Mouse (Mus musculus) Patski (cell line): Measurements from ENCODE around the gene 0610009B22Rik. TPM values are rescaled to one million over a fixed set of nuclear protein-coding genes. Genes with fewer than 3 reads are reported as not detected.
"Not testable (repeated sequence)": the region's sequence is repeated elsewhere in the genome, so short reads cannot be mapped to it uniquely, and the experiment has no call there.

ENCODE experiments used
- ATAC-seq: fragments of 100-300 bp; one replicate; pipeline ENCODE4 v1.8.0; 2021
- CTCF ChIA-PET: fragments of 350-600 bp; sonication (Branson Sonifier 250); formaldehyde crosslinking; loops from one replicate; lab custom pipeline; 2022; ENCODE audit warnings: inconsistent platforms; lab: Charles Lee
- POLR2A ChIA-PET: fragments of 350-600 bp; sonication (Branson Sonifier 250); formaldehyde crosslinking; loops from one replicate; lab custom pipeline; 2022; ENCODE audit warnings: antibody characterized with exemption, inconsistent platforms; lab: Charles Lee
- DNase-seq: peaks from one replicate; pipeline ENCODE4 v3.0.0-alpha.2; 2011; ENCODE audit warnings: low read depth, low spot score
- H3K27me3 ChIP-seq: fragments of 371-371 bp; one replicate; pipeline ENCODE4 v1.5.1; 2021
- CTCF ChIP-seq: fragments of 100-300 bp; IDR thresholded peaks from one replicate; pipeline ENCODE4 v1.5.1; 2021
- in situ Hi-C: fragments of 300-500 bp; cut with MboI; formaldehyde crosslinking; loops from 3 replicates; pipeline ENCODE4 v1.11.1; 2018; ENCODE audit warnings: low pct_unique_long_range_greater_than_20kb, mixed read lengths
- polyA plus RNA-seq: library from polyadenylated mRNA; unstranded; gene quantifications from one replicate; pipeline ENCODE4 v1.2.3, GENCODE M21; 2021

Gene 0610009B22Rik
- polyA plus RNA-seq, 1 experiment from 2014 or later, result 67.1 TPM

GRCm38 (mm10) chr11:51689343-51689742, 669 bp upstream of the 0610009B22Rik start:
- no peak for TF ChIP-seq CTCF
- no peaks in the 10 kb centered on the region for H3K27me3 ChIP-seq
- POLR2A ChIA-PET, result interaction anchor here (0.5 to 2.2 kb wide), 11 partner anchors 10 to 115 kb away, joined by 3 to 5 read pairs (median 3); partner anchors contain the start of gene Hnrnpab
- in situ Hi-C loops, result loop anchor here (25.0 kb wide), 1 partner anchor 402 kb away; the partner anchor contains the start of gene Col23a1
- CTCF ChIA-PET, result interaction anchor here (0.9 to 4.7 kb wide), 5 partner anchors 9 to 97 kb away, joined by 4 to 34 read pairs (median 4); partner anchors contain the start of gene Hnrnpab
- ATAC-seq (no peak), DNase-seq (no peak)

- ATAC-seq, result no peak
- in situ Hi-C loops, result loop anchor here (5.0 to 25.0 kb wide), 2 partner anchors 65 to 395 kb away; partner anchors contain the start of genes Col23a1 and Nhp2
- no peak for DNase-seq
- POLR2A ChIA-PET, result no interaction called here
- no peak for TF ChIP-seq CTCF
- CTCF ChIA-PET, result interaction anchor here (0.7 to 5.3 kb wide), 10 partner anchors 9 to 70 kb away, joined by 3 to 61 read pairs (median 3); partner anchors contain the start of genes Nhp2 and Rmnd5b
- H3K27me3 ChIP-seq, result no peaks in the 10 kb centered on the region
Measured at GRCm38 (mm10) chr11:51681976-51682374, 6.7 kb downstream of the 0610009B22Rik start.

GRCm38 (mm10) chr11:51681324-51681975, 7.2 kb downstream of the 0610009B22Rik start:
- in situ Hi-C loops, result loop anchor here (5.0 to 25.0 kb wide), 2 partner anchors 64 to 394 kb away; partner anchors contain the start of genes Col23a1 and Nhp2
- no peaks in the 10 kb centered on the region for H3K27me3 ChIP-seq
- DNase-seq (no peak), ATAC-seq (no peak)
- POLR2A ChIA-PET, result interaction anchor here (0.6 to 0.7 kb wide), 2 partner anchors 10 to 55 kb away, joined by 3 read pairs; no protein-coding TSS in a partner anchor
- TF ChIP-seq CTCF, result peak; percentile 89
- CTCF ChIA-PET, result interaction anchor here (0.6 to 5.3 kb wide), 13 partner anchors 8 to 73 kb away, joined by 3 to 61 read pairs (median 3); partner anchors contain the start of genes D930048N14Rik, N4bp3, Nhp2 and Rmnd5b

GRCm38 (mm10) chr11:51679466-51679865, 9.2 kb downstream of the 0610009B22Rik start:
- POLR2A ChIA-PET, result interaction anchor here (0.5 kb wide), 1 partner anchor 10 kb away, joined by 3 read pairs; the partner anchor contains the start of gene 0610009B22Rik
- ATAC-seq (no peak), DNase-seq (no peak)
- in situ Hi-C loops, result loop anchor here (25.0 kb wide), 1 partner anchor 392 kb away; the partner anchor contains the start of gene Col23a1
- no peak for TF ChIP-seq CTCF
- no peaks in the 10 kb centered on the region for H3K27me3 ChIP-seq
- CTCF ChIA-PET, result interaction anchor here (5.3 kb wide), 1 partner anchor 63 kb away, joined by 61 read pairs; the partner anchor contains the start of gene Nhp2

- ATAC-seq, result no peak
- in situ Hi-C loops, result loop anchor here (25.0 kb wide), 1 partner anchor 391 kb away; the partner anchor contains the start of gene Col23a1
- POLR2A ChIA-PET, result no interaction called here
Measured at GRCm38 (mm10) chr11:51677737-51678418, 10.8 kb downstream of the 0610009B22Rik start.

GRCm38 (mm10) chr11:51675386-51675785, 13.3 kb downstream of the 0610009B22Rik start:
- DNase-seq (no peak), ATAC-seq (no peak)
- POLR2A ChIA-PET, result no interaction called here
- CTCF ChIA-PET, result interaction anchor here (1.4 kb wide), 1 partner anchor 13 kb away, joined by 3 read pairs; the partner anchor contains the start of gene 0610009B22Rik
- in situ Hi-C loops, result loop anchor here (25.0 kb wide), 1 partner anchor 388 kb away; the partner anchor contains the start of gene Col23a1
- no peaks in the 10 kb centered on the region for H3K27me3 ChIP-seq
- no peak for TF ChIP-seq CTCF

More at GRCm38 (mm10) chr11:51677737-51678418, 10.8 kb downstream of the 0610009B22Rik start:
- H3K27me3 ChIP-seq, result no peaks in the 10 kb centered on the region
- TF ChIP-seq CTCF, result no peak
- DNase-seq, result no peak
- CTCF ChIA-PET, result interaction anchor here (1.0 to 1.6 kb wide), 3 partner anchors 16 to 60 kb away, joined by 3 to 9 read pairs (median 3); partner anchors contain the start of gene Nhp2

- POLR2A ChIA-PET, result interaction anchor here (1.0 to 1.6 kb wide), 6 partner anchors 10 to 52 kb away, joined by 3 to 10 read pairs (median 4); partner anchors contain the start of genes D930048N14Rik and N4bp3
- H3K27me3 ChIP-seq, result no peaks in the 10 kb centered on the region
- CTCF ChIA-PET, result interaction anchor here (1.1 to 3.7 kb wide), 4 partner anchors 9 to 61 kb away, joined by 3 to 27 read pairs (median 6); partner anchors contain the start of gene Rmnd5b
- TF ChIP-seq CTCF, result no peak
- in situ Hi-C loops, result no loop called here
- DNase-seq (peak; percentile 85), ATAC-seq (peak; percentile 93)
Measured at GRCm38 (mm10) chr11:51673291-51673690, 15.4 kb downstream of the 0610009B22Rik start.

- DNase-seq (no peak), ATAC-seq (no peak)
- in situ Hi-C loops, result no loop called here
- TF ChIP-seq CTCF, result no peak
- no peaks in the 10 kb centered on the region for H3K27me3 ChIP-seq
- ChIA-PET CTCF (interaction anchor here (1.0 to 3.7 kb wide), 2 partner anchors 10 to 56 kb away, joined by 3 to 27 read pairs; no protein-coding TSS in a partner anchor), POLR2A (no interaction called here)
Measured at GRCm38 (mm10) chr11:51671376-51671775, 17.3 kb downstream of the 0610009B22Rik start.

- ChIA-PET CTCF (interaction anchor here (3.7 kb wide), 1 partner anchor 9 kb away, joined by 27 read pairs; no protein-coding TSS in a partner anchor), POLR2A (no interaction called here)
- no peak for TF ChIP-seq CTCF
- ATAC-seq, result no peak
- in situ Hi-C loops, result no loop called here
- no peak for DNase-seq
- no peaks in the 10 kb centered on the region for H3K27me3 ChIP-seq
Measured at GRCm38 (mm10) chr11:51670846-51671245, 17.8 kb downstream of the 0610009B22Rik start.

- ATAC-seq, in situ Hi-C loops, DNase-seq, CTCF ChIA-PET, POLR2A ChIA-PET, H3K27me3 ChIP-seq: not testable (repeated sequence)
Measured at GRCm38 (mm10) chr11:51664747-51665146, 23.9 kb downstream of the 0610009B22Rik start.
